26 mouse cellular contexts compared by ENCODE assay signal in the genomic region with DNA sequence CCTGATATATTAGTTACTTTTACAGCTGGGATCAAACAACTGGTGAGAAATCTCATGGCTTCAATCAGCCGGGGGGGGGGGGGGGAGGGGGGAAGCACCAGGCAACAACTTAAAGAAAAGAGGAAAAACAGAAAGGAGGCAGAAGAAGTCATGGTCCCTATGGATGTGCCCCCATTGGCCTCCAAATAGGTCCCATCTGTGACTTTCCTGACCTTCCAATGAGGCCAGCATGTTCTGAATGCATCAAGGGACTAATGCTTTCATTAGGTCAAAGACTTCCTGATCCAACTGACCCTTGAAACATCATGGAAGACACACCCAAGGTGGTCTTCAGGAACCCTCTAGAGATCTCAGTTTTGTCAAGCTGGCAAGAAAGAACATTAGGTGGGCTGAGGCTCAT.
"Had no signal": no experiment of that assay in that cellular context is flagged by ENCODE, and none has a peak within 500 bp of the region (broad histone marks: within the 10 kb centered on the region; RNA-seq: fewer than 3 reads in every experiment).

No protein-coding gene starts in this region.

- H3K27me3 ChIP-seq: hindbrain, embryonic 15.5 days; limb, embryonic 15.5 days; liver, embryonic 12.5 days had no signal

- H3K27ac ChIP-seq: heart, embryonic 13.5 days; heart, embryonic 15.5 days; hindbrain, embryonic 13.5 days; hindbrain, embryonic 15.5 days; hindbrain, postnatal 0 days; kidney, embryonic 15.5 days; kidney, postnatal 0 days; limb, embryonic 13.5 days; limb, embryonic 15.5 days; liver, embryonic 12.5 days; liver, embryonic 14.5 days had no signal

- H3K36me3 ChIP-seq: heart, embryonic 13.5 days; heart, embryonic 15.5 days; hindbrain, embryonic 13.5 days; hindbrain, embryonic 15.5 days; kidney, embryonic 15.5 days; limb, embryonic 13.5 days; limb, embryonic 15.5 days; liver, embryonic 12.5 days had no signal

- DNase-seq: gastrocnemius, postnatal 14 days; gastrocnemius, postnatal 36 days; heart, adult 18-20 months; heart, postnatal 14 days; heart, postnatal 36 days; kidney, adult 11 months; kidney, adult 2 months; kidney, adult 9 months; kidney, postnatal 14 days; kidney, postnatal 36 days; layer of hippocampus, adult 9-11 months; layer of hippocampus, postnatal 36 days; left cerebral cortex, postnatal 4 days had no signal

- H3K4me1 ChIP-seq: heart, embryonic 13.5 days; heart, embryonic 15.5 days; kidney, embryonic 15.5 days; liver, embryonic 12.5 days had no signal

- H3K9me3 ChIP-seq: heart, embryonic 13.5 days; heart, embryonic 15.5 days; hindbrain, embryonic 13.5 days; hindbrain, embryonic 15.5 days; kidney, embryonic 15.5 days; limb, embryonic 13.5 days; limb, embryonic 15.5 days; liver, embryonic 12.5 days had no signal

- H3K4me2 ChIP-seq: heart, embryonic 11.5 days; heart, embryonic 13.5 days; heart, embryonic 15.5 days; hindbrain, embryonic 13.5 days; hindbrain, embryonic 15.5 days; kidney, embryonic 15.5 days; limb, embryonic 13.5 days; limb, embryonic 15.5 days; liver, embryonic 12.5 days had no signal

- ATAC-seq: hindbrain, postnatal 0 days; intestine, embryonic 16.5 days; liver, embryonic 12.5 days had no signal

- H3K4me3 ChIP-seq: heart, embryonic 13.5 days; heart, embryonic 15.5 days; hindbrain, embryonic 13.5 days; hindbrain, embryonic 15.5 days; kidney, embryonic 15.5 days; limb, embryonic 13.5 days; limb, embryonic 15.5 days; liver, embryonic 12.5 days had no signal

- H3K9ac ChIP-seq: heart, embryonic 13.5 days; heart, embryonic 15.5 days; hindbrain, embryonic 13.5 days; hindbrain, embryonic 15.5 days; kidney, embryonic 15.5 days; limb, embryonic 13.5 days; limb, embryonic 15.5 days; liver, embryonic 12.5 days; liver, embryonic 14.5 days had no signal
